Mouse (Mus musculus): ENCODE data around the gene Sorbs2.

The Sorbs2 gene

DNA sequence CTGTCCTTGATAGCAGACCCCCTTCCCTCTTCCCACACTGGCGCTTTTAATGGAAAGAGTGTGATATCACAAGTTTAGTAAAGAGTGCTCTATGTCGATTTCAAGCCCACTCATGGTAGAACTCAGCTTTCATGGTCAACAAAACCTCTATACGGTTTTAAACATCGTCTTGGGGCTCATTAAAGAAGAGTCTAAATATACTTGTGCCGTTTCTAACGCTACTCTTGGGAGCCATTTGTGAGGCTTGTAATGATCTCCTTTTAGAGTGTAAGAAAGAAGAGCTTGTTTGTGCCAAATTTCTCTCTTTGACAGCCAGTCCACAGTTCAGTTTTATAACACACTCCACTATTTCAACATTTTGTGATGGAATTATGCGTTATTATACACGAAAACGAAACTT, 253.0 kb downstream of the Sorbs2 start:
- DNase-seq: no peak

DNA sequence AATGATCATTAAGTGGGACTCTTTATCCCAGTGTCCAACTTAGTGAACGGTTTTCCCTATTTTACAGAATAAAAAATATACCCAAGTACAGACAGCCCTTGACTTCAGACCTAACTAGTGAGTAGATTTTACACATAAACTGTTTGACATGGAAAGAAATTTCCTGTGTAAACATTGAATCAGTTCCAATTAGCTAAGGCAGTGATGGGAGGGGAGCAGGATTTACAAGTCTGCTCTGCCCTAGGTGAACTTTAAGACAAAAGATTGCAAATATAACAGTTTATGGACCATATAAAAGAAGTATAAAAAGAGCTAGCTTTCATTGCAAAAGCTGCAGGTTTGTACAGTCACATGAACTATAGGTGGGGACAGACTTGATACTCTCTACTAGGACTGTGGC, 253.5 kb downstream of the Sorbs2 start:
- no peak for DNase-seq

DNA sequence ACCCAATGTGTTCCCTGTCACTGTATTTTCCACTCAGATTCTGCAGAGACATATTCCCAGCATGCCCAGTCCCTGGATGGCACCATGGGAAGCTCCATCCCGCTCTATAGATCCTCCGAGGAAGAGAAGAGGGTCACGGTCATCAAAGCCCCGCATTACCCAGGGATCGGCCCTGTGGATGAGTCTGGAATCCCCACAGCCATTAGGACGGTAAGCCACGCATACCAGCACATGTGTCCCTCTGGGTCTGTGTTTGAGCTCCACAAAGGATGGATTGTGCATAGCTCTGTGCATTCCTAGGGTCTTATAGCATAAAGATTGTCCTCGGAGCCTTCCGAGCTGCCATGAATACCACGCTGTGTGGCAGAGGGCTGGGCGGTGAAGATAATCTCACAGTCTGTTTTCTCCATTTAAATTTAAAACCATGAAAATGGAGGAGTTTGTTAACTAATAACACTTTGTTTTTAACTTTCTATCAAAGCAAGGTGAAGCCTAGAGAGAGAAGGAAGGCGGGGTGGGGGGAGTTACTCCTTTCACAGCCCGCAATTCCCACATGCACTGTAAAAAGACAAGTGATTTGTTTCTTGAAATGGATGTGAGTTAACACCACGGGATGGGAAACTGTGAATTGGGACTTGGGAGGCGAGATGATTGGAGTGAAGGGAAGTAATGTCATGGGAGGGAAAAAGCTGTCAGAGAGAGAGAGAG, 255.5 kb downstream of the Sorbs2 start:
- DNase-seq: no peak

DNA sequence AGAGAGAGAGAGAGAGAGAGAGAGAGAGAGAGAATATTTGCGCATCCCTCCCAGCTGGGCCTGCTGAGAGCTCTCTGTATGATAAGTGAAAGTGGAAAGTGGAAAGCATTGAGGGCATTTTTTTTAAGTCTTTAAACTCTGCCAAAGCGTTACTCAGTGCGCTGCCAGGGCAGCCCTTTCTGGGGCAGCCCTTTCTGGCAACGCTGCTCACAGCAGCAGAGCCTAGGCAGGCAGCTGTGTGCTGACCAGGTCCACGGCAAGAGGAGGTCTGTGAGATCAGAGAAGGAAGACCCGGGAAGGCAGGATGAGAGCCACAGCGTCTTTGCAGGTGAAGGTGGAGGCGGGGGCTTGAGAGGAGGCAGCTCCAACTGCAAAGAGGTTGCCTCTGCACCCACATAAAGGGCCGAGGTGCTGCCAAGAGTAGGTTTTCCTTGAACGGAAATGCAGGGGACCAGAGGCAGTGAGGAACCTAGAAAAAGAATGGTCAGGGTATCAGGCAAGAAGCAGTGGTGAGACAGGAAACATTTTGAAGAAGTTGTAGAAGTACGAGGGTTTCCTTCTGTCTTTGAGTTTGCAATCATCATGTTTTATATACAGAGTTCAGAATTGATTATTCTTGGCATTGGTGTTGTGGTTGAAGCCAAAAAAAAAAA, 256.2 kb downstream of the Sorbs2 start:
- peak in 1 of 2 experiments; percentile 14 for DNase-seq

DNA sequence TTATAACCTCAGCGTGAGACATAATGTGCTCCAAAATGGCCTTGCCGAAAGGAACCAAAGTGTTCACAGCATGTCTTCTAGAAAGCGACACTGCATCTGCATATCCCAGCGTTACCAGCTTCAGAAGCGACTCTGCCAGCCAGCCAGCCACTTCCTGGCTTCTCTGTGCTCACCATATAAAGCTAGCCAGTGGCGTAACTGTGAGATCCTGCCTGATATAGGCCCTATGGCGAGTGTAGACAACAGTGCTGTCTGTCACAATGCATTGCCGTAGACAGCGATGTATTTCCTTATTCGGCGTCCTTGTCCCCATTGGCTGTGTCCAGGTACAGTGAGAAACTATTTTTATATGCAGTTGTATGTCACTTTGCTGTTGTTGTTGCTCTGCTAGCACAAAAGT, 258.6 kb downstream of the Sorbs2 start:
- DNase-seq: no peak

DNA sequence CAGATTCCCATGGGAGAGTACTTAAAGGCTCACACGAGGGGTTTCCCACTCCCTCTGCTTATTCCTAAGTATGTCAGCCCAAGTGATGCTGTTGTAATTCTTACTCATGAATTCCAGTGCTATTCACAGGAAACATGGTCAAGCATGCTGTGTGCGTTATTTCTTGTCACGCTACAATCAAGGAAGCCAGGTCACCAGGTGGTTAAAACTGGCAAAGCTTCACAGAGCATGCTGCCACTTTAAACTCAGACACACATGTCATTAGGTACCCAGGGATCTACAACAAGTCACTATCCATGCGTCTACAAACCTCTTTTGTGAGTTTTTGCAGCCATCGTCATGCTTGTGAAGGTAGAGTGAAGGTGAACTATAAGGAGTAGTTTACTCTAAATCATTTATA, 267.3 kb downstream of the Sorbs2 start:
- DNase-seq: no peak

DNA sequence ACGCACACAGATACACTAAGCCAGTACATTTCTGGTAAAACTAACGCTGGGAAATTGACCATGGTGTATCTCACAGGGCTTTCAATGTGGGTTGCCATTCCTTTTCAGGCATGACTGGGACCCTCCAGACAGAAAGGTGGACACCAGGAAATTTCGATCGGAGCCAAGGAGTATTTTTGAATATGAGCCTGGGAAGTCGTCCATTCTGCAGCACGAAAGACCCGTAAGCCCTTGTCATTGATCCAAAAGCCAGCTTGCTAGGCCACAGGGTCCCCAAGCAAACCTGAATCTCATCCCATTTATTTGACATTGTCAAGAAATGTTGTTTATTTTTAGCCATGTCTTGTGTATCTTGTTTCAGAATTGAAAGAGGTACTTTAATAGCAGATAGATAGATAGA, 267.9 kb downstream of the Sorbs2 start:
- no peak for DNase-seq

DNA sequence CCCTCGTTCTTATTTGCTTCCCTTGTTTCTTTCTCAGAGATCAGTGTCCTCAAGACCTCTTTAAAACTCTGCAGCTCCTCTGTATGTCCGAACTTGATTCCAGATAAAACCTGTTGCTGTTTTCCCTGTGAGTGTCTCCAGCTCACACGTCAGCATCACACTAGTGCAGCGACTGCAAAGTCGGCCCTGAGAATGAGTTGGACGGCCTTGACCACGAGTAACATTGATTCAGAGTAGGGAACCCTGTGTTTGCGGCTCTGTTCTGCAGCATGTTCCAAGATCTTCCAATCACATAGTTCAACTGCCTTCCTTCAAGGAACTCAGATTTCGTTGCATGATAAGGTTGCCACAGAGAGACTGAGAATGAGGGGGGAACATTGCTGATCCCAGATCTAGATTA, 268.8 kb downstream of the Sorbs2 start:
- no peak for DNase-seq

DNA sequence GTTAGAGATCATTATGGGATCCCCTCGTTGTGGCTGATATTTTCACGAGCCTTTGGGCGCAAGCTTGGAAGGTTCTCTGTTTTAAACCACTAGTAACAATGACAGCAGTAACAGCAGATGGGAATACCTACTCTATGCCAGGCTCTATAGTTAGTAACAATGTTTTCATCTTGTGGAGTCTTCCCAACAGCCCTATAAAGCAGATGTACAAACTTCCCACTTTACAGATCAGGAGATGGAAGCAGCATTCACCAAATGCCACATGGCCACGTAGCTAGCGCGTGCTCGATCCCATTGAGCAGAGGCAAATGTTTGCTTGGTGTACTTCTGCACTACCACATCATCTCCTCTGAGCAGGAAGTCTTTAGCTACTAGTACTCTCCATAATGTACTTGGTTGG, 269.4 kb downstream of the Sorbs2 start:
- no peak for DNase-seq

DNA sequence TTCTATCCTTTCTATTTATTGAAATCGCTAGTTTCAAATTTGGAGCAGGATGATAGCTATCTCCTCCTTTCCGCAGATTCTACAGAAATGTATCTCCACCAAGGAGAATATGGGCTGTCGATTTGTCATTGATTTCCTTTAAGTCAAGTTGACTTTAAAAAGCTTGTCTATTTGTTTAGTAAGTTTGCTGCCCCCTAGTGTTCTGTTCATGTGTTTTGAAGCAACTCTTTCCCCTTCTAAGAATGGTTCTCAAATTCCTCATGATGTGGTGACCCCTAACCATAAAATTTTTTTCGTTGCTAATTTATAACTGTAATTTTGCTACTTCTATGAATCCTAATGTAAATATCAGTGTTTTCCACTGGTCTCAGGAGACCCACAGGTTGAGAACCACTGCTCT, 273.0 kb downstream of the Sorbs2 start:
- DNase-seq: no peak

DNA sequence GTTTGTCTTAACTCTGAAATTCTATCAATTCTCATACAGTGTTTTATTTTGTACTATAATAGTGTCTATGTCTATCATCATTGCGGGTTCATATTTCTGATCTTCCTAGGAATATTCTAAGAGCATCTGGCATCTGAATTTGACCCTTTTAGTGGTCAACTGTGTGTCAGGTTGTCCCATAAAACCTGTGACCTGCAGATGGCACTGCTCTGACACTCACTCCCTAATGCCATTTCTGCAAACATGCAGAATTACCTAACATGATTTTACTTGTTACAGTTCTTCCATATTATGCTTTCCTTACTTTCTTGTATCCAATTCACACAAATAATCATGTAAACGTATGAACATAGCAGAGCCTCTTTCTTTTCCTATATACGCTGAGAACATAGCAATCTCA, 281.0 kb downstream of the Sorbs2 start:
- no peak for DNase-seq

DNA sequence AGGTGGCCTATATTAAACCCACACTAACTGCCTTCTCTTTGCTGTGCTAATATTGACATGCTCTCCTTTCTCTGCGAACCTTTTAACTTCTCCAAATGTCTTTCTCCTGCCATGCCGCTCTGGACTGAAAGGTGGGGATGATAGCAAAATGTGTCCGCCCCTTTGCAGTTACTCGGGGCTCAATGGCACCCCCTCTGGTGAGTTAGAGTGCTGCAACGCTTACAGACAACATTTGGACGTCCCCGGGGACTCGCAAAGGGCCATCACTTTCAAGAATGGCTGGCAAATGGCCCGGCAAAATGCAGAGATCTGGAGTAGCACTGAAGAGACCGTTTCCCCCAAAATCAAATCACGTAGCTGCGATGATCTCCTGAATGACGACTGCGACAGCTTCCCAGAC, 287.3 kb downstream of the Sorbs2 start:
- peak; percentile 21 to 36 for DNase-seq

DNA sequence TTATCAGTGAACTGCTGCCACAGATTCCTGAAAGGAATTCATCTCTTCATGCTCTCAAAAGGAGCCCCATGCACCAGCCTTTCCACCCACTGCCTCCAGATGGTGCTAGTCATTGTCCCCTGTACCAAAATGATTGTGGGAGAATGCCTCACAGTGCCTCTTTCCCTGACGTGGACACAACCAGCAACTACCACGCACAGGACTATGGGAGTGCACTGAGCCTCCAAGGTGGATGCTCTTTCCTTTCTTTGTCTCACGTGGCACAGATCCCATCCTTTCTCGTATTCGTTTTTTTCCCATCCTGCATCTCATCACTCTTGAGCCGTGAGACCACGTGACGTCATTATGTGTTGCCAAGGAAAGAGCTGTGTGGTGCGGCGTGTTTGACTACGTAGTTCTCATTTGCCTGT, 288.7 kb downstream of the Sorbs2 start:
- peak; percentile 59 to 72 for DNase-seq

DNA sequence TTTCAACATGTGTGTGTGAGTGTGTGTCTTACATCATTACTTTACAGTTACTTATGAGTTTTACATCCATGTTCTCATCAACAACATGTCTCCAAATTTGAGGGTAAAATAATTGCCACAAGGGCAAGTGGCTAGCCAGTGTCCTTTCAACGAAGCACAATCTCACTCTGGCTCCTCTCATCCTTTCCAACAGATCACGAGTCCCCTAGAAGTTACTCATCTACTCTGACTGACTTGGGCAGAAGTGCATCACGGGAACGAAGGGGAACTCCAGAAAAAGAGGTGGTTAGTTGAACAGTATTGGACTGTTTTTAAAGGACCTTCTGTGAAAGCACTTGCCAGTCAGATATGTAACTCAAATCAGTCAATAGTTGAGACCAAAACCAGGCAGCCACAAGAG, 291.9 kb downstream of the Sorbs2 start:
- no peak for DNase-seq

DNA sequence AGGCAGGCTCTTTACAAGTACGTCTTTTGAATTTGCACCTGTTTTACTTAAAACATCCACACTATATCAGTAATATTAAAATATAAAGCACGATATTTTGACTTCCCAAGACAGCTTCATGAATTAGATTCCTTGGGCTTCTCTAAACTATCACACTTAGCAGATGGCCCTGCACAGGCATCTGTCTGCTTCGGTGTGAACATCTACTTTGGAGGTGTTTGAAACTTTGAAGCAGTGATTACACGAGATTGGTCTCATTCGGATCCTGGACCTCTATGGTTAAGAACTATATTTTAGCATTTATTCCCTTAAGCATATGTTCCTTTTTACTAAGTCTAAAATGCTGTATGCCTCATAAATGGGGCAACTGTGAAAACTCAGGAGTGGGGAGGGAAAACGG, 301.0 kb downstream of the Sorbs2 start:
- DNase-seq: no peak

DNA sequence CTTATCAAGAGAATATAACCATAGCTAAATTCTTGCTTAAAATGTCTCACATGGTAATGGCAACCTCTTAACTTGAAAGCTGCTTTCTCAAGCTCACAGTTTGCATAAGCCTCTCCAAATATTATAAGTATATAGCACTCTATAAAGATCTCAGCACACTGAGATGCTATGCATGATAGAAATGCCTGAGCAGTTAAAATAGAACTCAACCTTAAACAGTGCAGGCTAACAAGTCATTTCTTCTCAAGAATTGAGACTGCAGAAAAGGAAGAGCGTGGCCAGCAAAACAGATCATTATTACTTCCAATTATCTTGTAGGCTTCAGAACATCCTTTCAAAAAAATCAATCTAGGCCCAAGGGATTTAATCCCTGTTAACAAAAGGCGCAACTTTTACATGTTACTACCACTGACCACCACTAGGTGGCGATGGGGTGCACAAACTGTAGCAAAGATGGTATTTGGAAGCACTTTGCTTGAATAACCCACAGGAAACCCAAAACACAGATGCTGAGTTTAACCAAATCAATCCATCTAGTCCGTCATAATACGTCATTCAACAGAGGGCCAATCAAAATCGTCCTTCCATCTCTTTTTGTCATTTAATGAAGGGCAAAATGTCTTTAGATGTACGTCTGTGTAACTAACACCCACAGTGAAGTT, 309.3 kb downstream of the Sorbs2 start:
- peak; percentile 69 to 75 for DNase-seq

DNA sequence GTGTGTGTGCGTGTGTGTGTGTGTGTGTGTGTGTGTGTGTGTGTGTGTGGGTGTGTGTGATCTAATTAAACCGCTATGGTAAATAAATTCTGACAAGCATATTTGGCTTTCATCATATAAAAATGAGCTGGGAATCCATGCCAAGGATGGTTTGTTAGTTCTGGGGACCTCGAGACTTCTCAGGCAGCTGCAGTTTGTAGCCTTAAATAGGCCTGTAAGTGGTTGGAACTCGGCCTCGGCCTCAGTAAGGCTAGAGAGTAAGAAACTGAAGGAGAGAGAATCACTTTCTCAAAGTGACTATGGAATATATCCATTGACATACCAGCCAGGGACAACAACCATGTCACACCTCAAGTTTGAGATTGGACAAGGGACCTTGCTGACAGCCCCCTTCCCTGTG, 314.1 kb downstream of the Sorbs2 start:
- DNase-seq: peak; percentile 24 to 47

DNA sequence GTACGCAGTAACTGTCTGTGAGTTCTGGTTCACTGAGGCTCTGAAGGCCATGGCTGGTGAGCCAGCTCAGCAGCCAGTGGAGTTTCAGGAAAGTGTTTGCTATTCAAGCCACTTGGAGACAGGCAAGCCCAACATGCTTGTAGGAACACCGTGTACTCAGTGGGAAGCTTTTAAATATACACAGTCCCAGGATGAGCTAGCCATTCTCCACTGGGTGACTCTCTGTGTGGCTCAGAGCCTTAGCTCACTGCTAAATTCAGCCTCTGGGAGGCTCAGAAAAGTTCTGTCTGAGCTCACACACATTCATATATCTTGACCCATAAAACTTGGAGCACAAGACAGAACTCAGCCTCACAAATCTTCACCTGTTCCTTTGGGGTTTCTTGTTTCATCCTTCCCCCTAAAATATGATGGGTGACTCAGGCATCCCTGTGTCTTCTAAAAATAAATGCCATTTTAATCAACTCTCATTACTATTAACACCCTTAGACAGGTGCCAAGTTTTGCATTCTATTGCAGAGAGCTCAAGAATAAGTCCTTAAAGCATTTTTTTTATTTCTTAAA, 322.5 kb downstream of the Sorbs2 start:
- no peak for DNase-seq

DNA sequence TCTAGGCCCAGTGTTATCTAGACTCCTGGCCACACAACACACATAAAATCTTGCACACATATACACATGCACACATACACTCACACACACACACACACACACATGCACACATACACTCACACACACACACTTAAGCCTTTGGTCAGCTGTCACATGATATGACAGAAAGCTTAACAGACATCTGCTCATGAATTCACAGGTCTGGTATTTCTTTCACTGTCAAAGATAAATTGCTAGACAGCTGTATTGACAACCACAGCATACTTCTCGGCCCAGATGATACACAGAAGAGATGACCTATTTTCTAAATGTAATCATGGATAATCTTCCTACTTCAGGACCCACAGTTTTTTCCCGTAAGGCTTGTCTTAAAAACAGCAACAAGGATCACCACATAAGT, 326.3 kb downstream of the Sorbs2 start:
- DNase-seq: no peak

DNA sequence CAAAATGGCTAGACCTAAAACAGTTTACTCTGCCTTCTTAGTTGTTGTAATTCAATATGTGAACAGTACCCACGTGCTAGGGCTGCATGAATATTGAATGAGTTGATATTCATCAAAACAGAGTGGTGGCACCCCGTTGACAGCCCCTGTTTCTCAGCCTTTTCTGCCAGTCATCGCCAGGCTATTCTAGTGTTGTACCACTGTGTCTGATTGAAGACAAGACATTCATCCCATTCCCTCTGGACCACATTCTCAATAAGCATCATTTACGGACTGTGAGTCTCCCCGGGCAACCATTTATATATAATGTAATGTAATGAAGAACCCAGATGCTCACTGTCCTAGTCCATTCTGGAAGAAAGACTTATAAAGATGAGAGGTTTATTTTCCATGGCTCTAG, 335.7 kb downstream of the Sorbs2 start:
- DNase-seq: no peak

DNA sequence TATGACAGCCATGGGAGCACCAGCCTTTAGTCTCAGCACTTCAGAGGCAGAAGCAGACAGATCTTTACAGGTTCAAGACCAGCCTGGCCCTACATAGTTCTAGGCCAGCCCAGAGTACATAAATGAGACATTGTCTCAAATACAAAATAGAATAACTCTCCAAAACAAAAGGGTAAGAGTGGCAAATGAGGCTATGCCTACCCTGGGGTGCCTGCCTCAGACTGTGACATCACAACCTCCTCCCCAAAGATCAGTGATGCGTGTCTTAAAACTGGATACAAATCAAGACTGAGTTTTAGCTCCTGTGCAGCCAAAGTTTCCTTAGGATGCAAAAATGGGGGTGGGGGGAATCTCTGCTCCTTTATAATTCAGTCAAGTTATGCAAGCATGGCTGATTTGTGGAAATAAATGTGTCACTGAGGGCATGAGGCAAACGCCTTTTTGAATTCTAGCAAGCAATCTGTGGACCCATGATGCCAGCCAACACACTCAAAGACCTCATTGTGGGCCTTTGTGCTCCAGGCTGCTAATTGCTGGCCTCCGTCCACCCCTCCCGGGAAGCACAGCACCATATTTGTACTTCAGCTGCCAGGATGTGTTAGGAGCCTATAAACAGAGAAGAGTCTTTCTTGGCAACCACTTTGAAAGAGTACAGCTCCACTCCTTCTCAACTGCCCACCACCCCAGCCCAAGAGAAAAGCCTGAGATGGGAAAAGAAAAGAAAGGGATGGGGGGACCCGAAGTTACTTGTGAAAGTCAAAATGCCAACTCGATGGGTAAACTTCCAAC, 336.7 kb downstream of the Sorbs2 start:
- peak; percentile 7 to 22 for DNase-seq

DNA sequence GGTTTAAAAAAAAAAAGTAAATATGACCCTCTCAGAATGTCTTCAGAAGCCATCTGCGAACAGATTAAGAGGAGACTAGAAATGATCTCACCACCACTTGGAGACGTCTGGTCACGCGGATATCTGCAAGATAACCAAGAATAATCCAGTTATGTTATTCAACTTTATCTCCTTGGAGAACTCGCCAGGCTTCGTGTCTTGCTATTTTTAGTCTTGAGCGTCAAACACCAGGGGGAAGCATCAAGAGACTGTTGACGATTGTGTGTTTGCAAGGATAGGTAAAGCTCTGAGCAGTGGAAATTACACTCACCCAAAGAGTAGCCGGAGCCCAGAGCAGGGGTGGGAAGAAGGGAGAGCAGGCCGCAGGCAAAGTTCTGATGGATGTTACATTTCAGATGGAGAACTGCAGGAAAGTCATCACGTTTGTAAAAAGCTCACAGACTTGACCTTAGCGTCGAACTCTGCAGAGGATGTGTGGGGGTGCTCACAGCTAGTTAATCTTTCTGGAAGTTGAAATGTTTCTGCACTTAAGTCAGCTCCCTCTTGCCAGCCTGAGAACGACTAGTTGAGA, 337.4 kb downstream of the Sorbs2 start:
- peak in 1 of 2 experiments; percentile 42 for DNase-seq

DNA sequence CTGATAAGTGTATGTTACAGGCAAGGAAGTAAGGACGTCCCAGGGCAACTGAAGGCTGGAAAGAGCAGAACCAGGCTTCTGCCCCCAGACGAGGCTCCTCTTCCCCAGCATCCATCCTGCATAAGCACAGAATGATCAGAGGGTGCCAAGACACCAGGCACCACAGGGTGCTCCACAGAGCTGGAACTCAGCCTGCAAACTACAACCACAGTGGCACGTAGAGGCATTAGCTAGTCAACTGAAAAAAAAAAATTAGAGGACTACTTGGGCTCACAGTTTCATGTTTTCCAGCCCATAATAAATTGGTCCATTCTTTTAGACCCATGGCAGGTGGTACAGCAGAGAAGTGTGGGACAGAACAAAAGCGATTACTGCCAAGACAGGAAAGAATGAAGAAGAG, 338.3 kb downstream of the Sorbs2 start:
- DNase-seq: no peak
